Mouse (Mus musculus) cerebellum, adult 2 months (tissue): ENCODE results near the gene Grap.

Experiments used
- CTCF ChIP-seq: fragments of 200-500 bp; IDR thresholded peaks from 2 replicates; pipeline ENCODE4 v1.5.1; 2011; ENCODE audit warnings: low read depth, mild to moderate bottlenecking, control low read depth, low read length, moderate library complexity, borderline replicate concordance; ENCODE audit not compliant: insufficient read depth
- POLR2A ChIP-seq: fragments of 200-500 bp; IDR thresholded peaks from 2 replicates; pipeline ENCODE4 v1.6.1; 2011; ENCODE audit warnings: low read length, control low read depth, borderline replicate concordance; ENCODE audit not compliant: insufficient read depth

DNA sequence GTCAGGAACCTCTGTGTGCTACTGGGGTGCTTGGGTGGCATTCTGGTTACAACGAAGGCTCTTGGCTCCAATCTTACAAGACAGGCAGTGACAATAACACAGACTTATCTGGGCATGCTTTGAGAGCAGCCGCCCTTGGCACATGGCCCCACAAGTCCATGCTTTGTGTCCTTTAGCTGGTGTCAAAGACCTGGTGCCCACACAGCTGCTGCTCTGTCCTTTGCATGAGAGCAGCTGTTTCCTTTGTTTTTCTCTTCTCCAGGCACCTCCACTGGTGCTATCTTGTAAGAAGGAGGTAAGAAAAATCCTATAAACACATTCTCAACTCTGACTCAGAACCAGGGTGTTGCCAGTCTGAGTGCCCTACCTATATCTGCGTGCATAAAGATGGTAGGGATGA lies 15.2 kb upstream of the Grap start:
- no peak for TF ChIP-seq CTCF
- no peak for TF ChIP-seq POLR2A
